Mouse (Mus musculus) left cerebral cortex, postnatal 25 days (tissue): ENCODE data around the gene Chrnd. TPM values are rescaled to one million over a fixed set of nuclear protein-coding genes. Genes with fewer than 3 reads are reported as not detected.

Source experiments
- DNase-seq, 2 experiments: peaks; one replicate each; pipeline ENCODE4 v3.0.0; 2022; ENCODE audit warnings: low spot score in 2 of 2, mixed read lengths in 1 of 2
- intact Hi-C: fragments of 180-260 bp; cut with DNase I; formaldehyde crosslinking; loops from one replicate; pipeline ENCODE4 v1.15.1; 2025
- total RNA-seq, 2 experiments: library from RNA; stranded (reverse); gene quantifications; 2 replicates each; pipeline ENCODE4 v1.2.3; 2021

The Chrnd gene
- total RNA-seq: not detected

DNA sequence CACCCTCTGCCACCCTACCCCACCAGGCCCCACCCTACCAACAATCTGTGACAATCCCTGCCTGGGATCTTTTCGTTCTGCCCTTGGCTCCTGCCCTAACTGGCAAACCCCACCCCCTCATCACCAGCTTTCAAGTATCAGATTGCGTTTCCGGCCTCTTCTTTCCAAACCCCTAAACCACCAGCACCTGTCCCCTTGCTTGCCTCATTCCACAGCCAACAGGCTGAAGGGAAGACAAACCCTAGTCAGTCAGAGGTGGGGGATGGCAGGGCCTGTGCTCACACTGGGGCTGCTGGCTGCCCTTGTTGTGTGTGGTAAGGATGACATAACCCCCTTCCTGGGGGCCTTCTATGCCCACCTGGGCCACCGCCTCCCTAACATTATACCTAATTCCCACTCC, at the start of gene Chrnd:
Chrnd (plus strand) TSS at position 179 of the 400 bp plus-strand sequence.
- DNase-seq: no peak
- intact Hi-C loops: no loop called here

DNA sequence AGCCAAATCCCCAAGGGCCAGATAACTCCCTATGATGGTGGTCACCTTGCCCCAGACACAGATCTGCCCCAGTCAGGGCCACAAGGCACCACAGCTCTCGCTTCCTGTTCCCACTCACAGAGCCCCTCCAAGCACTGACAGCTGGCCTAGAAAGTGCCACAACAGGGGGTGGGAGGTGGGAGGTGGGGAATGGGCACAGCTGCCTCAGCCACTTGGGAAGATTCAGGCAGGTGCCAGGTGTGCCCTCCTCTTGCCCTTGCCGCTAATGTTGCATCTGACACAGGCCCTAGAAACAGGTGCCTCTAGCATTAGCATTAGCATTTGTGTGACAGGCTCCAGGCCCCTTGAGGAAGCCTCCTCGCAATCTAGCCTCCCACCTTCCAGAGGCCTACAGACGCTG, 48.9 kb upstream of the Chrnd start:
- DNase-seq: no peak
- intact Hi-C loops: no loop called here

DNA sequence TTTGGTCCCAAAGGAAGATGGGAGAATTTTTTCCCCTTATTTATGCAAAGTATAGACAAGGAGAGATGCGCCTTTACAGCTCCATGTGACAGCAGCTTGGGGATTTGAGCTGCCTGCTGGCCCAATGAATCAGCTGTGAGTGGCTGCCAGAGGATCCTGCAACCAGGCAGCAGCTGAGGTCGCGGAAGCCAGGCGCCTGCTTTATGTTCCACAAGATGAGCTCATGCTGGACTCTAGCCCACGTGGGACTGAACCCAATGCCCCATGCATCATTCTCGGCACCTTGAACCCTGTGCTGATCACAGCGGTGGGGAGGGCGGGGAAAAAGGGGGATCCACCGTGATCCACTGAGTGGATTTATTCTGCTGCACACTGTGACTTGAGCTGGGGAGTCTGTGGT, 48.0 kb upstream of the Chrnd start:
- DNase-seq: peak in 1 of 2 experiments; percentile 9
- intact Hi-C loops: no loop called here

DNA sequence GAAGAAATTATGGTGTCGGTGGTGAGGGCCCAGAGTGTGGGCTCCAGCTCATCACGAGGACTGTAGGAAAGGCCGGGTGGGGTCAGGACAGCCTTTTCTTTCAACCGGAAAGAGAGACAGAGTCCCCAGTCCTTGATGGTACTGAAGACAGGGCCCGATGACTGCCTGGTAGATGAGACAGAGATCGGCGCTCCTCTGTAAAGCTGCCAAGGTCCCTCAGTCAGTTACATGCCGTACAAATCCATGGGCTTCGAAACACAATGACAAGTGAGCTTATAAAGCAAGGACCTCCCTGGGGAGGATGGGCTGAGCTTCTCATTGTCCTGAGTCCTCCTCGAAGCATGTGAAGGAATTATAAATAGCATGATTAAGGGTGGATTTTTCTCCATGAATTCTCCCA, 47.3 kb upstream of the Chrnd start:
- no peak for DNase-seq
- intact Hi-C loops: no loop called here

DNA sequence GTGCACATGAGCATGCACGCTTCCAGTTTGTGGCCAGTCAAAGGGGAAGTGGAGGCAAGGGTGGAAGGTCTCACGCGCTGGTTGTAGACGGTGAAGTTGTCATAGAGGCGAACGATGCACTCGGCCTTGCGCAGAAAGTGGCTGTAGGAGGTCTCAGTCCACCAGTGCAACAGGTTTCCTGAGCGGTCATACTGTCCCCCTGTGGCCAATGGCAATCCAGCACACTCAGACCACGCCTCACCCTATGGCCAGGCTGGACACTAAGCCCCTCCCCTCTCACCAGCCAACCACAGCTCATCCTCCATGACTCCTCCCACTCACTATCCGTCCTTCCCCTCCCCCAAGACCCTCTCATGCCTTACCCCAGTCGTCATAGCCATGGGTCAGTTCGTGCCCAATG, 41.0 kb upstream of the Chrnd start:
- intact Hi-C loops: no loop called here
- DNase-seq: no peak

DNA sequence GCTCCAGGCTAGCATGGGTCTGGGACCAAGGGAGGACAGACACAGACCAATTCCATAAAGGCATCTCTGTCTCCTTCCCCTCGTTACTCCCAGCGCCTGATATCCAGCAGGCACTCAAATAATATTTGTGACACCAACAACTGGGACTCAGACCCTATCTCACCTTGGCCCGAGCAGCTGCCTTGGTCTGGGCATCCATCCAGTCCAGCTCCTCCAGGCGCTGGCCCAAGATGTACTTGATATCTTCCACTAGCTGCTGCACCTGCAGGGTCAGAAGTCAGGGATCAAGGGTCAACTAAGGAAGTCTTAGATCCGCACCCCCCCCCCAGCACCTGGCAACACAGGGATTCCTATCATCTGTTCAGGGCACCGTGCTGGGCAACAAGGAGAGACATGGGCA, 39.1 kb upstream of the Chrnd start:
- no peak for DNase-seq
- intact Hi-C loops: no loop called here

DNA sequence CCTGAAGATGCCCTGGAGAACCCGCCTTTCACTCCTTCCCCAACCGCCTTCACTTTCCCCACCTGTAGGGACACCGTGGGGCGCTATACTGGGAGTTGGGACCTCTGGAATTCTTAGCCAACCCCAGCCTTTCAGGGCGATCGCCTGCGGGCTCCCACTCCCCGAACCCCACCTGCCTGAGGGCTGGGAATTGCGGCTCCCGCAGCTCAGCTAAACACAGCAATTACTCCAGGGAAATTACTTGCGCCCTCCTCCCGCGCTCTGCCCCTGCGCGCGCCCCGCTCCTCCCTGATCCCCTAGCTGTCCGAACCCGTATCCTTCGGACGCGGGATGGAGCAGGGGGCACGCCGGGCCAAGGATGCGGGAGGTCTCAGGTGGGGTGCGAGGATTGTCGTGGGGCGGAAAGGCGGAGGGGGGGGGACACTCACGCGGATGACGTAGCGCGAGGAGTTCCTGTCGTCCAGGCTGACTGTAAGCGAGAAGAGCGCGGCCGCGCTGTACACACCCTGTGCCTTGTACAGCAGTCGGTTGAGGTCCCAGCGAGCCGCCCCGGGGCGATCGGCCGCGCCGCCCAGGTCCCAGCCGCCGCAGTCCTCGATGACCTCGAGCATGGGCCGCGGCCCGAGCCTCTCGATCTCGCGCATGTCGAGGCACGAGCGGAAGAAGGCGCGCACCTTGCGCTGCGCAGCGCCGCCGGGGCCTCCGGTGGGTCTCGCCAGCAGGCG, 36.5 kb upstream of the Chrnd start:
- no peak for DNase-seq

DNA sequence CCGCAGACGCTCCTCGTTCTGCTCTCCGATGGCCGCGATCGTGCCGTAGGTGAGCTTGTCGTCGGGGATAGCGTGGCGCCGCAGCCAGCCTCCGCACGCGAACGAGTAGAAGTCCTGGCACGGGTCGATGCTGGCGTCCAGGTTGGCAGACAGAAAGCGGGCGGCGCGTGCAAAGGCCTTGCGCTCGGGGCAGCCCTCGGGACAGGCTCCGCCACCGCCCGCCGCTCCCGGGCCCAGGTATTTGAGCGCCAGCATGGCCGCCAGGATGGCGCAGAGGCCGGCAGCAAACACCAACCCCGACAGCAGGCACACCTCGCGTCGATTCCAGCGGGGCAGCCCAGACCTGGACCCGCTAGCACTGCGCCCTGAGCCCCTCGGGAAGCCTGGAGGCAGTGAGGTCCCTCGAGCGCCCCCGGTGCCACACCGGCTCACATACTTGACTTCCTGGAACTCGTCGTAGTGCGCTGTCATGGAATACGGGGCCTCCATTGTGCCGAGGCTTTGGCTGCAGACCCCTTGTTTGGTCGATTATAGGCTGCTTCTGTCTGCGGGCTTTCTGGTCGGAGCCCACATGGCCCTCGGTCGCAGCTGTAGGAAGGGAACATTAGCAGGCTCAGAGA, 35.8 kb upstream of the Chrnd start:
- intact Hi-C loops: no loop called here
- DNase-seq: no peak

More for the DNA sequence above, 36.5 kb upstream of the Chrnd start:
- intact Hi-C loops: no loop called here

DNA sequence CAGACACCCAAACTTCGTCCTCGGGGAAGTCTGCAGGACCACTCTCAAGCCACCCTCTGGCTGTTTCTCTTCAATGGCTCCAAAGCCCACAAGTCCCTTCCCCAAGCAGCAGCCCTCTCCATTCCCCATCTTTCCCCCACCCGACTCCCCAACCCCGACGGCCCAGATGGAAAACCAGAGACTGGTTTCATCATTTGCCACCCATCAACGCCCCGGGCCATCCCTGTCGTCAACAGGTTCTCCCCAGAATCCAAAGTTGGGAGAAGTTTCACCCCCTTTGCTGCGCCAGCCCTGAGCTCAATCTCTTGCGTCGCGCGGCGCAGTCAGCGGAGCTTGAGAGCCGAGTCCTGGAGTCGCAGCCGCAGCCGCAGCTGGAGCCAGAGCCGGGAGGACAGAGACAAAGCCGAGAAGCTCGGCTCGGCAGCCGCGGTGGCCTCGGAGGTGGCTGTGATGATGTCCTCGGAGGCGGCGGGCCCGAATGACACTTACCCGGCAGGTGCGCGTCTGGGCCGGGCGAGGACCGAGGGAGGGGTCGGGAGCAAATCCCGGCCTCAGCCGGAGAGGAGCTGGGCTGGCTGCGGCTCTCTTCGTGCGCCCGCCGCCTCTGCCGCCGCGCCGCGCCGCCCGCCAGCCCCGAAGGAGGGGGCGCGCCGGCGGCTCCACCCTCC, 34.7 kb upstream of the Chrnd start:
- peak in 1 of 2 experiments; percentile 11 for DNase-seq
- intact Hi-C loops: no loop called here

DNA sequence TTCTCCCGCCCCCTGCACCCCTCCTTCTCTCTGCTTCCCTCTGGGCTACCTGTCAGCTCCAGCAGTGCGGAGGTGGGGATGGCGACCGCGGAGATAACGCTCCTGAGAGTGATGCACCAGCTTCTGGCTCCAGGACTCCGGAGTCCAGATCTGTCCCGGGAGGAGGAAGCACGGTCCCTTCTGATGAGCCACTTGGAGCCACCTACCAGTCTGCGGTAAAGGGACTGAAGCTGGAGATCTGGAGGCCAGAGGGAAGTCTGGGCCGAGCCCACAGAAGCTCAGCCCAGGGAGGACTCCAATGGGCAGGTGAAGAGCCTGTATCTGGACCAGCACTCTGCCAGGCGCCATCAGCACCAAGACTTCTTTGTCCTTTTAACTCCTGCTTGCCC, 34.2 kb upstream of the Chrnd start, which contains the start of gene Ecel1:
Ecel1 (minus strand) TSS at position 323 of the 389 bp plus-strand sequence.
- no peak for DNase-seq
- intact Hi-C loops: no loop called here

DNA sequence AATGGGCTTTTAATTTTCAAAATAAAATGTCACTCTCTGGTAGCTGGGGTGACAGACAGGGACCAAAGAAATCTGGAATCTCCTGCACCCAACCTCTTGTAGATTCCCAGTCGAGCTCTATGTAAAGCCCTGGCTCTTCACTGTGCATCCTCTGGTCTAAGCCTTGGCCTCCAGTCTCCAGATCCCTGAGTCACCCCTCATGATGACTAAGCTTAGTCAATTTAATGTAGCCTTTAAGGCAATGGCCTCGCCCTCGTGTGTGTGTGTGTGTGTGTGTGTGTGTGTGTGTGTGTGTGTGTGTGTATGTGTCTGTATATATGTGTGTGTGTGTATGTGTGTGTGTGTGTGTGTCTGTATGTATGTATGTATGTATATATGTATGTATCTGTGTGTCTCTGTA, 31.0 kb upstream of the Chrnd start:
- intact Hi-C loops: no loop called here

DNA sequence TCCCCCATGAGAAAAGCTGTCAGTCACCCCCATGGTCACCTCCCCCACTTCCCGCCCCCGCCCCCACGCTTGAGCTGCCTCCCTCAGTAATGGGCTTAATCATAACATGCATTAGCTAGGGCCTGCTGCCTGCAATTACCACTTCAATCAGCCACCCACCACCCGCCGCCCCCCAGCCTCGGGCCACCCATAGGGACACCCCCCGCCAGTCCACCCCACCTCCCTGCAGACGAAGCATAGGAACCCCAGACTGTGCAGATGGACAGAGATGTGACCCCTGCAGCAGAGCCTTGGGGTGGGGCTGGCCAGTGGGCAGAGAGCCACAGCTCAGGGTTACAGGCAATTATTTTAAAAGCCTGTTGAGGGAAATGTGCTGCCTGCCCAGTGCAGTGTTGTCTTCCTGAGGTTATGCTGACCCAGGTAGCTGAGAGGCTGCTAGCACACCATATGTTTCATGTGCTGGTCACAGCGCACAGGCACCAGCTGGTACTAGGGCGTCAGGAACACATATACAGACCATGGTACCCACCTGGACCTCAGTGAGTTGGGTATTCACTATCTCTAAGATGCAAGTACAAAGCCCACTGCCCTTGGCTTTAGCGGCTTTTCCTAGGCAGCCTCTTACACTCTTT, 26.1 kb upstream of the Chrnd start:
- intact Hi-C loops: no loop called here
- no peak for DNase-seq

More for the DNA sequence above, 31.0 kb upstream of the Chrnd start:
- DNase-seq: no peak

DNA sequence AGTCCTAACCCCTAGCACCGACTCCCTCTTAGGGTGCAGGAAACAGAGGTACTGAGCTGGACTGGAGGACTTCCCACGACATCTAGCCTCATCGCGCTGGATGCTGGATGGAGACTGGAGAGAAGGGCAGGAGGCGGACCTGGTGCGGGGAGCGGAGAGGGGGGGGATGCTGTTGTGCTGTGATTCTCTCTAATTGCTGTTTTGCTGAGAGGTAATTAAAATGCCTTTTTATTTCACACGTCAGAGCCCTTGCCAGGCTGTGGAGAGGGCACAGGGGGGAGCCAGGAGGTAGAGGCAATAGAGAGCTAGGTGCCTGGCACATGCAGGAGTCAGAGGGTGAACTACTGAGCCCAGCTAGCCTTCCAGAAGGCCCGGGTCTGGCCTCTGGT, 25.6 kb upstream of the Chrnd start:
- intact Hi-C loops: no loop called here
- no peak for DNase-seq

DNA sequence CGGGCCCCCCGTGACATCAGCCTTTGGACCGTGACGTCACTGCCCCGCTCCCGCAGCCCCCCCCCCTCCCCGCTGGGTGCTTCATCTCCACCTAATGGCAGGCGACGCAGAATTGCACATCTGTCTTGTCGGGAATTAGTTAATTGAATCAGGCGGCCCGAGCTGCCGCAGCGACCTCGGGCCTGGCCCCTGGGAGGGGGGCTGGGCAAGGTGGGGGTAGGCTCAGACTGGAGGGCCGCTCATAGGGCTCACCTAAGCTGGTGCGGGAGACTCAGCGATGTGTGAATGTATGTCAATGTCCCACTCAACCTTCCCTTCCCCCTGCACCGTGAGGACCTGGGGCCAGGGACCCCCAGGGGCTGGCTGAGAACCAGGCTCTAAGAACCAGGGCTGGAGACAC, 19.9 kb upstream of the Chrnd start:
- no peak for DNase-seq
- intact Hi-C loops: no loop called here

DNA sequence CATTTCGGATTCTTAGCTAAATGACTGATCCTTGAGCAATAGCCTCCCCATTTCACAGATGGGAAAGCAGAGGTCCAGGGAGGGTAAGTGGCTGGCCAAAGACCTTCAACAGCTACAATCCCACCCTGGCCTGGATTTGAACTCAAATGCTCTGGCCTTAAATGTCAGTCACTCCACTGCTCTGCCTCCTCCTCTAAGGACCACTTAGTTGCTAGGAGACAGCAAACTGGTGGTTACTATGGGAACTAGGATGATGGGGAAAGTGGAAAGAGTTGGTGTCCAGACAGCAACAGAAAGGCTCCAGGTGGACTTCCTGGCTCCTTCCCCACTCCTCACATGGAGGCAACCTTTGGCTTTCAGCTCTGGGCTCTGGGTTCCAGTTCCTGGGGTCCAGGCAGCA, 19.1 kb upstream of the Chrnd start:
- DNase-seq: no peak
- intact Hi-C loops: no loop called here

DNA sequence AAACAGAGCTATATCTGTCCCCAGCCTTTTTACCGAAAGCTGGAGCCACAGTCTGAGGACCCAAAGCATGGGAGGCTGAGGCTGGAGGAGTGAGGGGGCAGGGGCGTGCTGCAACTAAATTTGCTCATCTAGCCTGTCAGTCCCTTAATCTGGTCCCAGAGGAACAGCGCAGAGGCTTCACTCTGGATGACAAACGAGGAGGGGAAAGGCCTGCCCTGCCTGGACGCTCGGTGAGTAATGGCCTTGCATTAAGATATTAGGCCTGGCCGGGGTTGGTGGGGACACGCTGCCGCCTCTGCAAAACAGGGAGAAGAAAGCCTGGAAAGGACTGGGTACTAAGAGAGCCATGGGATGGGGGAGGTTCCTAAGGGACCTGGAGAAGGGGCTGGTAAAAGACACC, 18.1 kb upstream of the Chrnd start:
- DNase-seq: peak in 1 of 2 experiments; percentile 20
- intact Hi-C loops: no loop called here

DNA sequence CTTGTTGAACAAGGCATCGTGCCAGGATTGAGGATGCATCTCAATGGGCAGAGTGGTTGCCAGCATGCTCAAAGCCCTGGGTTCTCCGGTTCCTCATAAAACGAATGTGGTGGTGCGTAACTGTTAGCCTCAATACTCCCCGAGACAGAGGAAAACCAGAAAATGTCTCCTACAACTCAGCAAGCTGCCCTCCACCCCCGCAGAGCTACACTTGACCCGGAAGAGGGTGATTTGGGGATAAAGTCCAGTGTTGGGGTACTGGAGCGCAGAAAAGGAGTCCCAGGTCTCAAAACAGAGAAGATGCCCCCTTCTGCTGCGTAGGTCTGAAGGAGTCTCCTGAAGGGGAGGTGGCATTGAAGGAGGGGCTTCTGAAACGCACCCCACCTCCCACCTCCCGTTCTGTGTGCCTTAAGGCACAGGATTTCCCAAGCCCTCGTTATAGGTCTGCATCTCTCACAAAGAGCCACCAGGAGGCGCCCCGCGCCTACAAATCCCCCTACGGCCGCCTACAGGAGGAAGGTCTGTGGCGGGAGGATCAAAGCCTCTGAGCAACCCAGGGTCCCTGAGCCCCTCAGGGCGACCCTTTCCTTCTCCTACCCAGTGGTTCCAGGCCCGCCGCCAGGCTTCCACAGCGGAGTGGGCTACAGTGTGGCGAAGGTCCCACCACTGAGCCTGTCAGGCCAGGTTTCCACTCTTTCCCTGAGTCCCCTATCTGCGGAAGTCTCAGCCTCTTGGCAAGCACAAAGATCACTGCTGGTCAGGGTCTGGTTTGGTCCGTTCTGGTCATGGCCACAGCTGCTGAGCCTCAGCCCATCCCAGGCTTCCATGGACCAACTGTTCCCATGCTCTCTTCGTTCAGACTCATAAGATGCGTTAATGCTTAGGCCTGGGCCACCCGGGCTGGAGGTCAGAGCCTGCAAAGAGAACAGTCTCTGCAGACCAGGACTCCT, 16.1 kb upstream of the Chrnd start:
- intact Hi-C loops: no loop called here
- peak; percentile 54 to 55 for DNase-seq

DNA sequence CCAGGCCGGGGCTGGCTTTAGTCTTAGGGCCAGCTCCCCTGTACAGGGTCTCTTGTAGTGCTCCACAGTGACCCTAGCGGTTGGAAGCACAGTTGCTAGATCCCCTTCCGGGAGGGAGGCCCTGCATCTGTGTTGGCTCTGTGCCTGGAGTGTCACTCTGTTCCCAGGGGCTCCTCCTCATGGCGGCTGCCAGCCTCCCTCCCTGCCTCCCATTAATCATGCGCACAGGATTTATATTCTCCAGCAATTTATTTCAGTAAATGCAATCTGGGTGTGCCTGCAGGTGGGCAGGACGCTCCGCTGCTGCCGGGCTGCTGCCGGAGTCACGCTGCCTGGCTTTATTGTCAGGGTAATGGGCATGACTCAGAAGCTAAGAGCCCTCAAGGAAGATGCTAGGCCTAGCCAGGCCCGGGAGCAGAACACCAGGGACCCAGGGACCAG, 14.5 kb upstream of the Chrnd start:
- intact Hi-C loops: no loop called here
- DNase-seq: peak; percentile 45 to 50

DNA sequence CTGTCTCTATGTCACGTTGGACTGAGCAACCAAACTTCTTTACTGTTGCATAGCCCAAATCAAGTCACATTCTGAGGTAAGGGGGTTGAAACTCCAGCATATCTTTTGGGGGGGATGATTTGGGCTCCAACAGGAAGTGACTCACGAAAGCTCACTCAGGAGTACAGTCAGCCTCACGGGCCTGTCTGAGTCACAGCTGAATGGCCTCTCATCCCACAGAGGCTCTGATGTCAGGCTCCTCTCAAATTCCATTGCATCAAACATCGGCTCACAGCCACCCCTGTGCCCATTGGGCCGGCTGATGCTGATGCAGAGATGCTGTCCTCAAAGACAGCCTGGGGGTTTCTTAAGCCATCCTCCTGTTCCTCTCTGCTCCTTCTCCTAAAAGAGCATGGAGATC, 9.5 kb upstream of the Chrnd start:
- intact Hi-C loops: no loop called here
- DNase-seq: peak in 1 of 2 experiments; percentile 56
